Mouse (Mus musculus) midbrain, postnatal 0 days (tissue): ENCODE results near the gene Map9. TPM values are rescaled to one million over a fixed set of nuclear protein-coding genes. Genes with fewer than 3 reads are reported as not detected.
A peak's percentile ranks its signal among the peaks of the same experiment; 100 is the strongest.

Experiments used
- ATAC-seq: fragments of 200-750 bp; cut with Nextera tagmentation; 2 replicates; pipeline ENCODE4 v1.8.0; 2017; ENCODE audit warnings: moderate number of reproducible peaks, mild to moderate bottlenecking, moderate TSS enrichment, moderate library complexity; ENCODE audit not compliant: low FRiP score
- DNase-seq: peaks from one replicate; pipeline ENCODE4 v3.0.0-alpha.2; 2015; ENCODE audit warnings: low spot score
- H3K27ac ChIP-seq: fragments of 300-500 bp; sonication (generic); 2 replicates; pipeline ENCODE4 v1.5.1; 2014; ENCODE audit warnings: low read depth, mild to moderate bottlenecking, low read length, mixed read lengths
- H3K27me3 ChIP-seq: fragments of 300-500 bp; sonication (generic); 2 replicates; pipeline ENCODE4 v1.6.1; 2014; ENCODE audit warnings: low read length, control low read depth, mixed read lengths; ENCODE audit not compliant: insufficient read depth
- H3K36me3 ChIP-seq: fragments of 300-500 bp; sonication (generic); 2 replicates; pipeline ENCODE4 v1.6.1; 2014; ENCODE audit warnings: low read length, control low read depth, mixed read lengths; ENCODE audit not compliant: insufficient read depth
- H3K4me1 ChIP-seq: fragments of 300-500 bp; sonication (generic); 2 replicates; pipeline ENCODE4 v1.6.1; 2014; ENCODE audit warnings: mild to moderate bottlenecking, control low read depth, antibody characterized with exemption, low read length, mixed read lengths; ENCODE audit not compliant: insufficient read depth
- H3K4me2 ChIP-seq: fragments of 300-500 bp; sonication (generic); 2 replicates; pipeline ENCODE4 v1.6.1; 2014; ENCODE audit warnings: low read depth, mild to moderate bottlenecking, low read length, mixed read lengths; ENCODE audit not compliant: poor library complexity, severe bottlenecking
- H3K4me3 ChIP-seq: fragments of 300-500 bp; sonication (generic); 2 replicates; pipeline ENCODE4 v1.5.1; 2014; ENCODE audit warnings: low read depth, mild to moderate bottlenecking, low read length, moderate library complexity
- H3K9ac ChIP-seq: fragments of 300-500 bp; sonication (generic); replicated peaks from 2 replicates; pipeline ENCODE4 v1.6.1; 2014; ENCODE audit warnings: mild to moderate bottlenecking, low read length, moderate library complexity, mixed read lengths; ENCODE audit not compliant: poor library complexity, severe bottlenecking
- H3K9me3 ChIP-seq: fragments of 300-500 bp; sonication (generic); 2 replicates; pipeline ENCODE4 v1.6.1; 2016; ENCODE audit warnings: low read length, control low read depth
- CTCF ChIP-seq: IDR thresholded peaks from 2 replicates; pipeline ENCODE4 v1.5.1; 2016; ENCODE audit warnings: antibody characterized with exemption, mild to moderate bottlenecking
- WGBS: fragments of 180-500 bp; shearing (Covaris S2); extraction: QIAGEN DNeasy Blood & Tissue Kit; methylation state at CpG from one replicate; pipeline ENCODE4 v1.1.7; 2014; 5-methylcytosine and 5-hydroxymethylcytosine counted together
- polyA plus RNA-seq: library from polyadenylated mRNA; unstranded; fragments of >200 nt; fragmentation: Nextera tagmentation; extraction: Ambion mirVana; gene quantifications from 2 replicates; pipeline ENCODE4 v1.2.1, GENCODE M21; 2015
- total RNA-seq: library from RNA; depleted of rRNA; stranded (reverse); fragments of >200 nt; gene quantifications from 2 replicates; pipeline ENCODE4 v1.2.3, GENCODE M21; 2014

Map9 gene
- total and polyA plus RNA-seq, 2 experiments from 2014 or later = 84.6 to 174 TPM

DNA sequence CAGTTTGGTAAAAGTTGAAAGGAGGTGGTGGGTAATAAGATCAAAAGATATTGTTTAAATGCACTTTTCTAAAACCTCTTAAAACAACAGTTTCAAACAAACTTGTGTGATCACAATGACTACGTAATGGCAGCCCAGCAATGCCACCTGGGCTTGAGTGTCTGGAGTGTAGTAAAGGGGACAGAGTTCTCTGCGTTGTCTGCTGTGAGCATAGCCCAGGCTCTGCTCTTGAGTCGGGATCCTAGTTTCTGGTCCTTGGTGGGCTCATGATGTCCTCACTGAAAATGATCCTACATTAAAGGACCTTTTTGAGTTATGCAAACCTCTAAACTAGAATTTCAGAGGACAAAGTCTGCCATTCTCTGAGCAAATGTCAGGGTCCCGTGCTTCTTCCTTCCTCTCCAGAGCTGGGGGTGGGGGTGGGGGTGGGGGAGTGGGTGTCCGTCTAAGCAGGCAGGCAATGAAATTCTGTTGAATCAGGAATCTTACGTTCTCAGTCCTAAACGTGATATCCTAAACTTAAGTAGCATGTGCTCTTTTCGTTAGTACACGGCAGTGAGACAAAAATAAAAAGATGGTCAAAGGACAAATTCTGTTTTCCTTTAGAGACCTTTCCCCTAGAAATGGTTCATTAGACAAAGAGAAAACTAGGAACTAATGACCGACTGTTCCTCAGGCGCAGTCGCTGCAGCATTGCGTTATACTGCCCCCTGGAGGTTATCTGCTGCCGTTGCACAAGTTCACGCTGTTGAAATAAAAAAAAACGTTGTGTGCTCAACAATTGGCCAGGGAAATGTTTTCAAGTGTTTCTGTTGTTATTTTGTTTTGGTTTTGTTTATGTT, 24.5 kb upstream of the Map9 start:
- Histone ChIP-seq H3K27me3 (no peaks in the 10 kb centered on the region), H3K4me1 (no peaks in the 10 kb centered on the region), H3K36me3 (no peaks in the 10 kb centered on the region), H3K27ac (no peak overlapping the region), H3K4me2 (peak overlapping the region; percentile 46), H3K4me3 (peak overlapping the region; percentile 24), H3K9ac (no peak overlapping the region), H3K9me3 (0 out of 2 replicates have a peak, but pooled peaks cover 3% of the 10 kb centered on the region)
- WGBS = 8% methylated on average over 16 of the region's 16 CpGs
- TF ChIP-seq CTCF = peak; percentile 99
- DNase-seq (peak; percentile 89), ATAC-seq (peak; percentile 74; the same call in 1 of the 2 replicates)

DNA sequence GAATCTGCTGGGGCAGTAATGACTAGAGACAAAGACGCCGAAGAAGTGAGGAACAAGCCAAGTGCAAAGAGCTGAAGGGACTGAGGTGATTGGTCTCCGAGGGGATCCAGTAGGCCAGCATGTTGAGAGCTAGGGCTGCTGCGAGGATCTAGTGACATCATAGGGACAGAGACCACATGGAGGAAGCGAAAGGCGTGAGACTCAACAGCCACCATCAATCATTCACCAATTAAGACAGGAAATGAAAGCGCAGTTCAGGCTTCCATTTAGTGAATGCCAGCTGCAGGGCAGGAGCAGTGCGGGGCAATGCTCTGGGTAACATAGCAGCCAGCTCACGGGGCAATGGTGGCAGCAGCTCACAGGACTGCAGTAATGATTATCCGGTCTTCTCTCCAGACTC, 17.7 kb upstream of the Map9 start:
- ATAC-seq = no peak
- H3K4me2 ChIP-seq = no peak overlapping the region
- no peaks in the 10 kb centered on the region for H3K4me1 ChIP-seq
- H3K9ac ChIP-seq = no peak overlapping the region
- no peak overlapping the region for H3K27ac ChIP-seq
- H3K36me3 ChIP-seq = no peaks in the 10 kb centered on the region
- TF ChIP-seq CTCF = no peak
- no peak for DNase-seq
- H3K4me3 ChIP-seq = no peak overlapping the region
- no peaks in the 10 kb centered on the region for H3K27me3 ChIP-seq
- 87% methylated on average over 10 of the region's 10 CpGs for WGBS
- H3K9me3 ChIP-seq = no peaks in the 10 kb centered on the region

DNA sequence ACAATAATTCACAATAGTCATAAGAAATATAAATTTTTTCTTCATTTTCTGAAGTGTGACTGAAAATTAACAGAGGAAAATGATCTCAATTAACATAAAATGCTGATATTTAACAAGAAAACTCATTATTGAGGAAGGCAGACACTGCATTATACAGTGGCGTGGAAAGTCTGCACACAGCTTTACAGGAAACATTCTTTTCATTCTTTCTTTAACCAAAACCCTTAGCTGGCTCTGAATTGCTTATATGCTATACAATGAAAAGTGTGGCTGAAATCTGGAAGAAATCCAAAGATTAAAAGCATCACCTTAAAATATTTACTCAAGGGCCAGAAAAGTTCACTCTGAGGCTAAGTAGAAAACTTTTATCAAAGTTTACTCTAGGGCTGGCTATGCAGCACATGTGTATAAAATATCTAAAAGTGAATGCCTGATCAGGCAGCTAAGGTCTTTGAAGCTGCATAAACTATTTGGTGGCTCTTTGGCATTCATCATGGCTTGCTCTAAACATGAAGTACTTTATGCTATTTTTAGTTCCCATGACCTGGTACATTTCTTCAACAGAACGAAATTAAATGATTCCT, 9.5 kb upstream of the Map9 start:
- ATAC-seq (no peak), DNase-seq (no peak)
- H3K4me2 ChIP-seq = no peak overlapping the region
- H3K9me3 ChIP-seq = no peaks in the 10 kb centered on the region
- no peaks in the 10 kb centered on the region for H3K36me3 ChIP-seq
- no peak overlapping the region for H3K4me3 ChIP-seq
- no peaks in the 10 kb centered on the region for H3K4me1 ChIP-seq
- no peak overlapping the region for H3K9ac ChIP-seq
- no peaks in the 10 kb centered on the region for H3K27me3 ChIP-seq
- 61% methylated on average over 2 of the region's 2 CpGs for WGBS
- no peak for TF ChIP-seq CTCF
- H3K27ac ChIP-seq = no peak overlapping the region

GRCm38 (mm10) chr3:82350321-82350720, 7.5 kb upstream of the Map9 start:
- Histone ChIP-seq H3K4me2 (no peak overlapping the region), H3K9ac (no peak overlapping the region), H3K27ac (no peak overlapping the region), H3K4me1 (no peaks in the 10 kb centered on the region), H3K36me3 (no peaks in the 10 kb centered on the region), H3K4me3 (no peak overlapping the region), H3K27me3 (no peaks in the 10 kb centered on the region), H3K9me3 (no peaks in the 10 kb centered on the region)
- DNase-seq (peak; percentile 69), ATAC-seq (no peak)
- 34% methylated on average over 2 of the region's 2 CpGs for WGBS
- peak; percentile 80 for TF ChIP-seq CTCF

GRCm38 (mm10) chr3:82357340-82357739, 504 bp upstream of the Map9 start:
- H3K9me3 ChIP-seq = no peaks in the 10 kb centered on the region
- WGBS = under 1% methylated on average over 4 of the region's 5 CpGs
- H3K4me2 ChIP-seq = peak overlapping the region; percentile 54
- H3K4me1 ChIP-seq = peaks cover 6% of the 10 kb centered on the region; the same call in 1 of the 2 replicates
- no peaks in the 10 kb centered on the region for H3K27me3 ChIP-seq
- ATAC-seq (peak; percentile 29), DNase-seq (no peak)
- H3K9ac ChIP-seq = peak overlapping the region; percentile 39; the same call in 1 of the 2 replicates
- TF ChIP-seq CTCF = no peak
- H3K27ac ChIP-seq = 0 out of 2 replicates have a peak overlapping the region, but pooled peaks have one; percentile 47
- H3K36me3 ChIP-seq = peaks cover 11% of the 10 kb centered on the region
- H3K4me3 ChIP-seq = peak overlapping the region; percentile 72

DNA sequence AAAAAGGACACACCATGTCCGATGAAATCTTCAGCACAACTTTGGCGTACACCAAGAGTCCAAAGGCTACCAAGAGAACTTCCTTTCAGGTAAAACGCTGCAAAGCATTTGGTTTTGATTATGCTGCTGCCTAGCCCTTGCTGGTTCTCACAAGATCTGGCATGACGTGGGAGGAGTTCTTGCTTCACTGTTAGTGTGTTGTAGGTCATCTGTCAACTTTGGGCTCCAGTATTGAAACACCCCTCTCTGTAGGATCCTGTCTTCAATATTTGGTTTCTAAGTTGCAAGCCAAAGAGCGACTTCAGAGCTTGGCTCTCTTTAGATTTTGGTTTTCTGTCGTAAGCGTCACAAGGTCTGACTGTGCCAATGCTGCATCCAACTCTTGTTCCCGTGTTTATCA, 1.2 kb downstream of the Map9 start:
- peak overlapping the region; percentile 72; the same call in 1 of the 2 replicates for H3K4me3 ChIP-seq
- TF ChIP-seq CTCF = no peak
- H3K27ac ChIP-seq = no peak overlapping the region
- no peaks in the 10 kb centered on the region for H3K9me3 ChIP-seq
- H3K4me2 ChIP-seq = peak overlapping the region; percentile 54
- DNase-seq (no peak), ATAC-seq (no peak)
- H3K9ac ChIP-seq = no peak overlapping the region
- WGBS = 94% methylated on average over 8 of the region's 8 CpGs
- no peaks in the 10 kb centered on the region for H3K27me3 ChIP-seq
- H3K36me3 ChIP-seq = peaks cover 19% of the 10 kb centered on the region
- peaks cover 6% of the 10 kb centered on the region; the same call in 1 of the 2 replicates for H3K4me1 ChIP-seq
